Mouse (Mus musculus) lung, postnatal 10 days (tissue): ENCODE data around the gene Gm20736.
"Not testable (repeated sequence)": the region's sequence is repeated elsewhere in the genome, so short reads cannot be mapped to it uniquely, and the experiment has no call there.

Experiments
- DNase-seq: peaks from one replicate; pipeline ENCODE4 v3.0.0; 2021

The Gm20736 gene

GRCm38 (mm10) chrY:65377390-65377789 lies at the start of gene Gm20736:
Gene Gm20736 (plus strand): TSS chrY:65377690.
- not testable (repeated sequence) for DNase-seq
